Mouse (Mus musculus): ENCODE data around the gene Cfdp1.

GRCm38 (mm10) chr8:111855977-111856376 lies 1.9 kb upstream of the Cfdp1 start:
- TF ChIP-seq CTCF (IDR thresholded peaks at IDR 0.05; ENCODE audit: borderline replicate concordance, insufficient read depth, low read depth, low read length) (no peak), POLR2A (IDR thresholded peaks at IDR 0.05; ENCODE audit: borderline replicate concordance, insufficient read depth, low read length) (no peak)
